Mouse (Mus musculus) heart, embryonic 13.5 days (tissue): ENCODE data around the gene Il2ra. TPM values are rescaled to one million over a fixed set of nuclear protein-coding genes. Genes with fewer than 3 reads are reported as not detected.

Source experiments
- ATAC-seq: fragments of 200-750 bp; cut with Nextera tagmentation; 2 replicates; pipeline ENCODE4 v1.8.0; 2017; ENCODE audit warnings: moderate TSS enrichment; ENCODE audit not compliant: insufficient number of reproducible peaks, low FRiP score, low TSS enrichment; ENCODE audit errors: extremely low read depth
- H3K27ac ChIP-seq: fragments of 300-500 bp; sonication (generic); replicated peaks from 2 replicates; pipeline ENCODE4 v1.5.1; 2015; ENCODE audit warnings: moderate library complexity, mild to moderate bottlenecking, inconsistent platforms
- H3K27me3 ChIP-seq: fragments of 300-500 bp; sonication (generic); replicated peaks from 2 replicates; pipeline ENCODE4 v1.6.1; 2015; ENCODE audit warnings: mild to moderate bottlenecking, inconsistent platforms
- H3K36me3 ChIP-seq: fragments of 300-500 bp; sonication (generic); 2 replicates; pipeline ENCODE4 v1.6.1; 2015; ENCODE audit warnings: mild to moderate bottlenecking, inconsistent platforms
- H3K4me1 ChIP-seq: fragments of 300-500 bp; sonication (generic); 2 replicates; pipeline ENCODE4 v1.6.1; 2015; ENCODE audit warnings: inconsistent platforms
- H3K4me2 ChIP-seq: fragments of 300-500 bp; sonication (generic); 2 replicates; pipeline ENCODE4 v1.6.1; 2015; ENCODE audit warnings: inconsistent platforms, mild to moderate bottlenecking, moderate library complexity
- H3K4me3 ChIP-seq: fragments of 300-500 bp; sonication (generic); 2 replicates; pipeline ENCODE4 v1.5.1; 2015; ENCODE audit warnings: moderate library complexity, mild to moderate bottlenecking, inconsistent platforms
- H3K9ac ChIP-seq: fragments of 300-500 bp; sonication (generic); 2 replicates; pipeline ENCODE4 v1.6.1; 2015; ENCODE audit warnings: inconsistent platforms, mild to moderate bottlenecking, moderate library complexity
- H3K9me3 ChIP-seq: fragments of 300-500 bp; sonication (generic); 2 replicates; pipeline ENCODE4 v1.6.1; 2016; ENCODE audit warnings: inconsistent platforms
- WGBS: fragments of 180-500 bp; shearing (Covaris S2); methylation state at CpG from one replicate; pipeline ENCODE4 v1.1.7; 2015; ENCODE audit warnings: mixed read lengths; 5-methylcytosine and 5-hydroxymethylcytosine counted together
- polyA plus RNA-seq: library from polyadenylated mRNA; unstranded; fragments of >200 nt; fragmentation: Nextera tagmentation; extraction: Ambion mirVana; gene quantifications from 2 replicates; pipeline ENCODE4 v1.2.1, GENCODE M21; 2015

Gene Il2ra
- polyA plus RNA-seq, 1 experiment from 2014 or later: 0.29 TPM

- Histone ChIP-seq H3K27ac (no peak overlapping the region), H3K27me3 (no peaks in the 10 kb centered on the region; the same call in 1 of the 2 replicates), H3K36me3 (no peaks in the 10 kb centered on the region), H3K4me3 (no peak overlapping the region), H3K9ac (no peak overlapping the region), H3K4me2 (no peak overlapping the region), H3K9me3 (no peaks in the 10 kb centered on the region), H3K4me1 (no peaks in the 10 kb centered on the region)
- 67% methylated on average over 7 of the region's 7 CpGs for WGBS
- no peak for ATAC-seq
These were observed 37.0 kb downstream of the Il2ra start for GRCm38 (mm10) chr2:11679626-11680025.

DNA sequence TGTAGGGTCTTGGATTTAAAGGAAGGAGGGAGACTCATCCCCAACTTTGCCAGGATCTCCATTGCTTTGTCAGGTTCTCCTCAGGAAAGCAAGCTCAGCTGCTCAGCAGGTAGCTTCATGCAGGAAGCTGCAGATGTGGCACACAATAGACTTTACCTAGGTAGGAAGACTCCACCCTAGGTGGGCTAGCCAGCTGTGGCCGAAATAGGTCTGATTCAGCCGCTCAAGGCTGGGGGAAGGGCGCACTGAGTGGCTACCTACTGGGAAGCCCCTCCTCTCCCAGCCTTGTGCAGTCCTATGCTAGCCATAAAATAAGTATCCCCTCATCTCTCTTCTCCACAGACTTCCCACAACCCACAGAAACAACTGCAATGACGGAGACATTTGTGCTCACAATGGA, 40.1 kb downstream of the Il2ra start:
- 50% methylated on average over 4 of the region's 4 CpGs for WGBS
- Histone ChIP-seq H3K27ac (no peak overlapping the region), H3K4me3 (no peak overlapping the region), H3K9ac (no peak overlapping the region), H3K4me1 (no peaks in the 10 kb centered on the region), H3K36me3 (no peaks in the 10 kb centered on the region), H3K27me3 (no peaks in the 10 kb centered on the region), H3K4me2 (no peak overlapping the region), H3K9me3 (no peaks in the 10 kb centered on the region)
- ATAC-seq: no peak

DNA sequence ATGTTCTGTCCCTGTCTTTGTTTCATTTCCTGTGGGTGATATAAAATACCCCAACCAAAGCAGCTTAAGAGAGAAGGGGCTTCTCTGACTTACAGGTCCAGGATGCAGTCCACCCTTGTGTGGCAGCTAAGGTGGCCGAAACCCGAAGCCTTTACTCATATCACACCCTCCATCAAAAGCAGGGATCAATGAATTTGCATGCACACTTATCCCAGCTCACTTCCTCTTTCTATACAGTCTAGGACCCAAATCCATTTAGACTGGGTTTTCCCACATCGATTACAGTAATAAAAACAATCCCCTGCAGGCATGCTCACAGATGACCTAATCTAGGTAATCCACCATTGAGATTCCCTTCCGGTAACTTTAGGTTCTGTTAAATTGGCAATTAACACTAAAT, 43.9 kb downstream of the Il2ra start:
- H3K27ac ChIP-seq: no peak overlapping the region
- no peak for ATAC-seq
- no peaks in the 10 kb centered on the region for H3K4me1 ChIP-seq
- H3K9me3 ChIP-seq: no peaks in the 10 kb centered on the region
- H3K36me3 ChIP-seq: no peaks in the 10 kb centered on the region
- 71% methylated on average over 4 of the region's 4 CpGs for WGBS
- H3K4me2 ChIP-seq: no peak overlapping the region
- no peak overlapping the region for H3K4me3 ChIP-seq
- H3K9ac ChIP-seq: no peak overlapping the region
- H3K27me3 ChIP-seq: no peaks in the 10 kb centered on the region

GRCm38 (mm10) chr2:11687436-11687835, 44.8 kb downstream of the Il2ra start:
- H3K36me3 ChIP-seq: no peaks in the 10 kb centered on the region
- H3K9ac ChIP-seq: no peak overlapping the region
- no peak overlapping the region for H3K4me2 ChIP-seq
- no peaks in the 10 kb centered on the region for H3K4me1 ChIP-seq
- WGBS: 13% methylated on average over 3 of the region's 3 CpGs
- no peak overlapping the region for H3K27ac ChIP-seq
- no peaks in the 10 kb centered on the region for H3K27me3 ChIP-seq
- H3K4me3 ChIP-seq: no peak overlapping the region
- no peaks in the 10 kb centered on the region for H3K9me3 ChIP-seq
- no peak for ATAC-seq

GRCm38 (mm10) chr2:11690201-11690890, 47.7 kb downstream of the Il2ra start:
- Histone ChIP-seq H3K4me3 (no peak overlapping the region), H3K4me2 (no peak overlapping the region), H3K27ac (no peak overlapping the region), H3K27me3 (no peaks in the 10 kb centered on the region), H3K4me1 (no peaks in the 10 kb centered on the region), H3K9me3 (no peaks in the 10 kb centered on the region), H3K36me3 (no peaks in the 10 kb centered on the region), H3K9ac (no peak overlapping the region)
- 50% methylated on average over 8 of the region's 8 CpGs for WGBS
- ATAC-seq: no peak

GRCm38 (mm10) chr2:11693352-11693751, 50.7 kb downstream of the Il2ra start:
- WGBS: 74% methylated on average over 4 of the region's 4 CpGs

DNA sequence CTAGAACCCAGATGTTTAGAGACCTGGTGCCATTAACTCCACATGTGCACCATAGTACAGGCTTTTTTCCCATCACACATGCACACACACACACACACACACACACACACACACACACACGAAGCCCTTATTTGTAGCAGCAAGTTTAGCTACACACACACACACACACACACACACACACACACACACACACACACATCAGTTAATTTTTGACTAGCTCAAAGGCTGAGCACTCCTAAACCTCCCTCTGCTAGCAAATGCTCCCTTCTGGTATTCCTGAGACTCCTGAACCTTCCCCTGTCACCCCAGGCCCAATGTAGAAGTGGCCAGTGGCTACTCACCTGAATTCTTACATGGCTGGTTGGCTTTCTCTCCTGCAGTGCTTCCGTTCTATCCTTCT, 51.5 kb downstream of the Il2ra start:
- Histone ChIP-seq H3K9me3 (no peaks in the 10 kb centered on the region), H3K4me1 (no peaks in the 10 kb centered on the region), H3K36me3 (no peaks in the 10 kb centered on the region), H3K27ac (no peak overlapping the region), H3K4me3 (no peak overlapping the region), H3K9ac (no peak overlapping the region), H3K4me2 (no peak overlapping the region), H3K27me3 (no peaks in the 10 kb centered on the region)
- WGBS: 70% methylated on average over 2 of the region's 2 CpGs
- no peak for ATAC-seq

More at GRCm38 (mm10) chr2:11693352-11693751, 50.7 kb downstream of the Il2ra start:
- H3K9me3 ChIP-seq: no peaks in the 10 kb centered on the region
- no peak overlapping the region for H3K4me2 ChIP-seq
- no peak overlapping the region for H3K9ac ChIP-seq
- no peaks in the 10 kb centered on the region for H3K36me3 ChIP-seq
- no peak overlapping the region for H3K4me3 ChIP-seq
- no peaks in the 10 kb centered on the region for H3K4me1 ChIP-seq
- no peak for ATAC-seq
- no peak overlapping the region for H3K27ac ChIP-seq
- no peaks in the 10 kb centered on the region for H3K27me3 ChIP-seq

DNA sequence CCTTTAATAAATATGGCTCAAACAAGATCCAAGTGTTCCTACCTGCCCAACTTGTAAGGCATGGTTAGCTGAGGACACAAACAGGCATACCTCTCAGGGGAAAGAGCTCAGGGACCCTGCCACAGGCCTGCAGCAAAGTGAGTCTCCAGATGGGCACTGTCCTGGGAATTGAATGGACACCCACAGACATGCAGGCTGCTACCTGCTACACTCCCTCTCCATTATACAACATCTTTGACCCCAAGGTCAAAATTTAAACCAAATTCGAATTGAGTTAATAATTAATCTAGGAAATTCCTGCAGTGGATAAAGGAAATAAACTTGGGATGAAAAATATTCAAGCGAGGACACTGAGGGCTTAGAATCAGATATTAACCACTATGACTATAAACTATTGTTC, 53.3 kb downstream of the Il2ra start:
- no peak for ATAC-seq
- Histone ChIP-seq H3K4me1 (no peaks in the 10 kb centered on the region), H3K9ac (no peak overlapping the region), H3K27ac (no peak overlapping the region), H3K9me3 (no peaks in the 10 kb centered on the region), H3K4me3 (no peak overlapping the region), H3K4me2 (no peak overlapping the region), H3K27me3 (no peaks in the 10 kb centered on the region), H3K36me3 (no peaks in the 10 kb centered on the region)
- 63% methylated on average over 2 of the region's 2 CpGs for WGBS

GRCm38 (mm10) chr2:11698994-11699393, 56.4 kb downstream of the Il2ra start:
- H3K4me3 ChIP-seq: no peak overlapping the region
- H3K36me3 ChIP-seq: no peaks in the 10 kb centered on the region
- H3K9ac ChIP-seq: no peak overlapping the region
- no peak overlapping the region for H3K4me2 ChIP-seq
- no peaks in the 10 kb centered on the region for H3K4me1 ChIP-seq
- H3K9me3 ChIP-seq: no peaks in the 10 kb centered on the region
- H3K27me3 ChIP-seq: no peaks in the 10 kb centered on the region
- ATAC-seq: no peak
- WGBS: 50% methylated on average over 5 of the region's 5 CpGs
- H3K27ac ChIP-seq: no peak overlapping the region

DNA sequence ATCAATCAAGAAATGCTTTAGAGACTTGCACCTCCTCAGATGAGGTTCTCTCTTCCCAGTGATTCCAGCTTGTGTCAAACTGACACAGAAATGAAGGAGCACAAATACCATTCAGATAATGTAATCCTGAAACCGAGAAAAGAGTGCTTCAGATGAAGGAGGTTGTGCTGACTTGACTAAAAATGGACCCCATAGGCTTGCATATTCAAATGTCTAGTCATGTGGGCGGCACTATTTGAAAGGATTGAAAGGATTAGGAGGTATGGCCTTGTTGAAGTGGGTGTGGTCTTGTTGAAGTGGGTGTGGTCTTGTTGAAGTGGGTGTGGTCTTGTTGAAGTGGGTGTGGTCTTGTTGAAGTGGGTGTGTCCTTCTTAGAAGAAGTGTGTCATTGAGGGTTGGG, 57.3 kb downstream of the Il2ra start:
- H3K9ac ChIP-seq: no peak overlapping the region
- H3K27ac ChIP-seq: no peak overlapping the region
- 77% methylated on average over 2 of the region's 2 CpGs for WGBS
- no peak for ATAC-seq
- H3K4me1 ChIP-seq: peaks cover 4% of the 10 kb centered on the region; the same call in 1 of the 2 replicates
- no peak overlapping the region for H3K4me3 ChIP-seq
- H3K4me2 ChIP-seq: no peak overlapping the region
- no peaks in the 10 kb centered on the region for H3K36me3 ChIP-seq
- H3K27me3 ChIP-seq: no peaks in the 10 kb centered on the region
- H3K9me3 ChIP-seq: no peaks in the 10 kb centered on the region

- under 1% methylated on average over 37 of the region's 37 CpGs for WGBS
- H3K4me2 ChIP-seq: peak within 1 kb of the TSS; percentile 98
- peaks cover 19% of the 10 kb centered on the region for H3K4me1 ChIP-seq
- H3K27ac ChIP-seq: peak within 1 kb of the TSS; percentile 81
- no peaks in the 10 kb centered on the region for H3K27me3 ChIP-seq
- peak; percentile 33; the same call in 1 of the 2 replicates for ATAC-seq
- H3K9me3 ChIP-seq: no peaks in the 10 kb centered on the region
- H3K4me3 ChIP-seq: peak within 1 kb of the TSS; percentile 86
- peak within 1 kb of the TSS; percentile 86 for H3K9ac ChIP-seq
- H3K36me3 ChIP-seq: no peaks in the 10 kb centered on the region
These were observed 62.8 kb downstream of the Il2ra start, which contains the start of gene Il15ra for GRCm38 (mm10) chr2:11705201-11706025. Gene Il15ra (plus strand): TSS chr2:11705290.
